Mouse (Mus musculus): ENCODE results near the gene Set. TPM values are rescaled to one million over a fixed set of nuclear protein-coding genes. Genes with fewer than 3 reads are reported as not detected.
A peak's percentile ranks its signal among the peaks of the same experiment; 100 is the strongest.

Gene Set
- polyA plus RNA-seq, 1 experiment from 2014 or later = 409 TPM

DNA sequence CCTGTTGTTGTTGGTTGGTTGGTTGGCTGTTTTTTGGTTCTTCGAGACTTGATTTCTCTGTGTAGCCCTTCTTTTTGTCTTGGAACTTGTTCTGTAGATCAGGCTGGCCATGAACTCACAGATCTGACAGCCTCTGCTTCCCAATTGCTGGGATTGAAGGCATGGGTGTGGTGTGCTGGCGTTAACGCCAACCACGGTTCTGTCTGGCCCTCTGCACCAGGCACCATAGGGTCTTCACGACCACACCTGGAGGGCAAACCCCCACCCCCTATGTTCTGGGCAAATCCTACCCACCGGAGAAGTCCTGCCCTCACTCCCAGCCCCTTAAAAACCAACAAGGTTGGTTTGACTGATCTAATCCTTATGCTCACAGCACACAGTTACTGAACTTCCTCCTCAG lies 19.8 kb downstream of the Set start:
- Histone ChIP-seq H3K4me1 (peaks cover 32% of the 10 kb centered on the region), H3K27me3 (replicated peaks) (0 out of 2 replicates have a peak, but pooled peaks cover 6% of the 10 kb centered on the region), H3K9me3 (replicated peaks) (no peaks in the 10 kb centered on the region), H3K4me3 (peak overlapping the region; percentile 68; the same call in 1 of the 2 replicates), H3K9ac (0 out of 2 replicates have a peak overlapping the region, but pooled peaks have one; percentile 13), H3K27ac (peak overlapping the region; percentile 54), H3K4me2 (peak overlapping the region; percentile 98), H3K36me3 (peaks cover 20% of the 10 kb centered on the region)
- peak; percentile 13; the same call in 1 of the 2 replicates for ATAC-seq
- WGBS (ENCODE audit: insufficient replicate concordance) = 45% methylated on average over 6 of the region's 6 CpGs

DNA sequence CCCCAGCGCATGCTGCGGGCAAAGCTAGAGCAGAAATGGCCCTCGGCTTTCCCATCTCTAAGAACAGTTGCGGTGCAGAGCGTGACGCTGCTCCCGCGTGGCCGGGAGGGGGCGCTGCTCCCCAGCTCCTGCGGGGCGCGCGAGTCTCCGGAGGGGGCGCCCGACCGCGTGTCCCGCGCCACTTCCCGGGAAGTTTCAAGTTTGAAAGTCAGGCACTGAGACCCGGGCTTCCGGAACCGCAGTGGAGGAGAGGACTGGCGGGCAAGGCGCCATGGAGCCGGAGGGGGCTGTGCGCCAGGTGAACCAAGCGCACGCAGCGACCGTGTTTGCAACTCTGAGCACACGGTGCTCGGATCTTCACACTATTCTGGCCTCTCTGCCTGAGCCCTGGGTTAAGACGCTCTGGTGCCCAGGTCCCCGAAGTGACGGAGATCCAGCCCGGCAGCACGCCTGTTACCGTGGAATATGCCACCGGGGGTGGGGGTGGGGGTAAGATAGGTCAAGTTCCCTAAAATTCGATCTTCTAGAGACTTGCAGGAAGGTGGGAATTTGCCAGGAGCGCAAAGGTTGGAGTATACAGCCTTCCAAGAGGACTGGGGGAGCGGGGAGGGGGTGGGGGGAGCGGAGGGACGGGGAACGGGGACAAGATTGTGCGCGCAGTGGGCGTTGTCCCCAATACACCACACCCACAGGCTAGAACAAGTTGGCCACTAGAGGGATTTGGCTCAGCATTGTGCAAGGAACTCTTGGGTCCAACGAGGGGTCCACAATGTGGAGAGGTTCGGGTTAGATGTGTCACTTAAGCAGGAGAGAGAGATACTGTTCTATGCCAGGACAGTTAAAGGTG lies 20.5 kb downstream of the Set start, which contains the start of gene Pkn3:
Gene Pkn3 (plus strand): TSS at position 183 of the 847 bp plus-strand sequence.
- under 1% methylated on average over 53 of the region's 53 CpGs for WGBS (ENCODE audit: insufficient replicate concordance)
- ATAC-seq = peak; percentile 71
- peak within 1 kb of the TSS; percentile 98 for H3K4me2 ChIP-seq
- peak within 1 kb of the TSS; percentile 74 for H3K9ac ChIP-seq
- peaks cover 32% of the 10 kb centered on the region for H3K4me1 ChIP-seq
- H3K36me3 ChIP-seq = peaks cover 14% of the 10 kb centered on the region
- H3K27ac ChIP-seq = peak within 1 kb of the TSS; percentile 84
- H3K4me3 ChIP-seq = peak within 1 kb of the TSS; percentile 68
- H3K27me3 ChIP-seq (replicated peaks) = 0 out of 2 replicates have a peak, but pooled peaks cover 6% of the 10 kb centered on the region
- no peaks in the 10 kb centered on the region for H3K9me3 ChIP-seq (replicated peaks)

DNA sequence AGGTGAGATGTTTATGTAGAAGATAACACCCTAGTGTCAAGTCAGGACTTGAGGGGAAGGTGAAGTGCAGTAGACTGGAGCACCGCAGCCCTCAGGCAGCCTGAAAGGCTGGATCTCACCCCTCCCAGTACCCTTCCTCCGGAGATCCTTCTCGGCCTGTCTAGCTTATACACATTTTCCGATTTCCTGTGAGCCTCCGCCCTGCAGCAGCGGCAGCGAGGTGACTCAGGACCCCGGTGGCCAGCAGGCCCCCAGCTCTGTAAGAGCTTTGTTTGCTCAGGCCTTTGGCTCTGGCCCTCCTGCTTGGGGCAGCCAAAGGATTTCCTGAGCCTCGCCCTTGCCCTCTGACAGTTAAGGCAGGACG lies 21.2 kb downstream of the Set start:
- Histone ChIP-seq H3K9ac (peak overlapping the region; percentile 74), H3K9me3 (replicated peaks) (no peaks in the 10 kb centered on the region), H3K27ac (peak overlapping the region; percentile 84), H3K4me1 (peaks cover 32% of the 10 kb centered on the region), H3K4me2 (peak overlapping the region; percentile 98), H3K4me3 (peak overlapping the region; percentile 68), H3K27me3 (replicated peaks) (0 out of 2 replicates have a peak, but pooled peaks cover 6% of the 10 kb centered on the region), H3K36me3 (peaks cover 8% of the 10 kb centered on the region)
- 9% methylated on average over 10 of the region's 10 CpGs for WGBS (ENCODE audit: insufficient replicate concordance)
- ATAC-seq = peak; percentile 47

DNA sequence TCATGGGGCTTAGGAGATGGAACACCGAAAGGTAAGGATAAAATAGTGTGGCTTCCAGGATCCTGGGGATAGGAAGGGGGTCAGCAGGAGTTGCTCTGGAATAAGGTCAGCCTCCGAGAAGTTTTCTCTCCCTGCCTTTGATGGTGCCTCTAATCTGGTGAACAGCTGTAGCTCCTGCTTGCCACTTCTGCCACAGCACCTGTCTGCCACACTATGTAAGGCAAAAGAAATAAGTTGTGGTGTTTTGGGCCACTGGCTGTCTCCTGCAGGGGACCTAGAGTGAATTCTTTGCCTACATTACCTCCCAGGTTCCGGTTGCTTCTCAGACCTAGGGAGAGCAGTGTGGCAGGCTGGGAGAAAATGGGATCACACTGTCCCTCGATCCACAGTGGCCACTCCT lies 21.6 kb downstream of the Set start:
- 0 out of 2 replicates have a peak, but pooled peaks cover 6% of the 10 kb centered on the region for H3K27me3 ChIP-seq (replicated peaks)
- no peaks in the 10 kb centered on the region for H3K9me3 ChIP-seq (replicated peaks)
- H3K4me2 ChIP-seq = peak overlapping the region; percentile 98
- peak overlapping the region; percentile 68 for H3K4me3 ChIP-seq
- peaks cover 34% of the 10 kb centered on the region for H3K4me1 ChIP-seq
- H3K36me3 ChIP-seq = peaks cover 3% of the 10 kb centered on the region
- ATAC-seq = no peak
- no peak overlapping the region for H3K9ac ChIP-seq
- peak overlapping the region; percentile 84 for H3K27ac ChIP-seq
- 59% methylated on average over 4 of the region's 4 CpGs for WGBS (ENCODE audit: insufficient replicate concordance)

DNA sequence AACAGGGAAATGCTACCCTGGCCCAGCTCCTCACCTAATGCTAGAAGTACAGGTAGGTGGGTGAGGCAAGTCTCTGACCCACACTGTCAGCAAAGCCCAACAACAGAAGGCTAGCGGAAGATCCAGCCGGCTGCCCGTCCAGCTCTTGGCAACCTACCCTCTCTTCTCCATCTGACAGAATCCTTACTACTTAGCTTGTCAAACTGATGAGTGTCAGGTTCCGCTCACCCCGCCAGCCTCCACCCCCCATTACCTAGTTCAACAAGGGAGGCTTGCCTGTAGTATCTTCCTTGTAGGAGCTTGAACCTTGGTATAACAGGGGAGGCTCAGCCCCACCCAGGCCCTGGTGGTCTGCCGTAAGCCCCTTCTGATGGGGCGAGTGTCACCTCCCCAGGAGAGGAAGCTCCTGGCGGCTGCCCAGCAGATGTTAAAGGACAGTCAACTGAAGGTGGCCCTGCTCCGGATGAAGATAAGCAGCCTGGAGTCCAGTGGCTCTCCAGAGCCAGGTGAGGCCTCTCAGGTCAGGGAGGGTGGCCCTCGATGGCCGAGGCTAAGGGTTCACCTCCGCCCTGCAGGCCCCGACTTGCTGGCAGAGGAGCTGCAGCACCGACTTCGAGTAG lies 23.1 kb downstream of the Set start:
- 0 out of 2 replicates have a peak, but pooled peaks cover 6% of the 10 kb centered on the region for H3K27me3 ChIP-seq (replicated peaks)
- no peaks in the 10 kb centered on the region for H3K9me3 ChIP-seq (replicated peaks)
- H3K4me1 ChIP-seq = peaks cover 48% of the 10 kb centered on the region
- no peak overlapping the region; the same call in 1 of the 2 replicates for H3K9ac ChIP-seq
- no peaks in the 10 kb centered on the region for H3K36me3 ChIP-seq
- no peak overlapping the region for H3K27ac ChIP-seq
- ATAC-seq = no peak
- H3K4me2 ChIP-seq = no peak overlapping the region
- no peak overlapping the region for H3K4me3 ChIP-seq
- WGBS (ENCODE audit: insufficient replicate concordance) = 84% methylated on average over 15 of the region's 15 CpGs

DNA sequence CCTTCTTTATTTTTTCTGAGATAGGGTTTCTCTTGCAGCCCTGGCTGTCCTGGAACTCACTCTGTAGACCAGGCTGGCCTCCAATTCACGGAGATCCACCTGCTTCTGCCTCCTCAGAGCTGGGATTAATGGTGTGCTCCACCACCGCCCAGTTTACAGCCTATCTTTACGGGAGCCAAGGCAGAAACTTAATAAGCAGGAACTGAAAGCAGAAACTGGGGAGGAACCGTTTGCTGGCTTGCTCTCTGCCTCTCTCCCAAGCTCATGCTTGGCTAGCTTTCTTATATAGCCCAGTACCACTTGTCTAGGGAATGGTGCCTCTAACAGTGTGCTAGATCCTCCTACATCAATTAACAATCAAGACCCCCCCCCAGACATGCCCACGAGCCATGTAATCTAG lies 26.9 kb downstream of the Set start:
- H3K27me3 ChIP-seq (replicated peaks) = 0 out of 2 replicates have a peak, but pooled peaks cover 6% of the 10 kb centered on the region
- peaks cover 3% of the 10 kb centered on the region; the same call in 1 of the 2 replicates for H3K36me3 ChIP-seq
- H3K4me2 ChIP-seq = peak overlapping the region; percentile 44
- 51% methylated on average over 5 of the region's 5 CpGs for WGBS (ENCODE audit: insufficient replicate concordance)
- no peak overlapping the region for H3K27ac ChIP-seq
- H3K9me3 ChIP-seq (replicated peaks) = no peaks in the 10 kb centered on the region
- H3K9ac ChIP-seq = no peak overlapping the region
- H3K4me3 ChIP-seq = no peak overlapping the region
- H3K4me1 ChIP-seq = peaks cover 25% of the 10 kb centered on the region
- no peak for ATAC-seq

DNA sequence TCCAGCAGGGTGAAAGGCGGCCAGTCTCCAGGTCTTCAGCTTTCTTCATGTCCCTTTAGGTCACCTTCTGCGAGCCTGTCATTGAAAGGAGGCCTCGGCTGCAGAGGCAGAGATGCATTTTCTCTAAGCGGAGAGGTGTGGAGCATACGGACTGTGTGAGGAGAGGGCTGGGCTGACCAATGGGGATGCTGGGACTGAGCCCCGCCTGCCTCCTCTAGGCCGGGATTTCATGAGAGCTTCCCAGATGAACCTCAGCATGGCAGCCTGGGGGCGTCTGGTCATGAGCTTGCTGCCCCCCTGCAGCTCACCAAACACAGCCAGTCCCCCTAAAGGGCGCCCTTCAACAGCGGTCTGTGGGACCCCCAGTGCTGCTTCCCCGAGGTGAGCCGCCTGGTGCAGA lies 27.5 kb downstream of the Set start:
- H3K9ac ChIP-seq = no peak overlapping the region
- H3K27ac ChIP-seq = no peak overlapping the region
- H3K4me1 ChIP-seq = peaks cover 20% of the 10 kb centered on the region
- peaks cover 4% of the 10 kb centered on the region; the same call in 1 of the 2 replicates for H3K36me3 ChIP-seq
- H3K9me3 ChIP-seq (replicated peaks) = no peaks in the 10 kb centered on the region
- 37% methylated on average over 12 of the region's 12 CpGs for WGBS (ENCODE audit: insufficient replicate concordance)
- H3K4me2 ChIP-seq = peak overlapping the region; percentile 44
- peak overlapping the region; percentile 5; the same call in 1 of the 2 replicates for H3K4me3 ChIP-seq
- 0 out of 2 replicates have a peak, but pooled peaks cover 4% of the 10 kb centered on the region for H3K27me3 ChIP-seq (replicated peaks)
- peak; percentile 30; the same call in 1 of the 2 replicates for ATAC-seq

DNA sequence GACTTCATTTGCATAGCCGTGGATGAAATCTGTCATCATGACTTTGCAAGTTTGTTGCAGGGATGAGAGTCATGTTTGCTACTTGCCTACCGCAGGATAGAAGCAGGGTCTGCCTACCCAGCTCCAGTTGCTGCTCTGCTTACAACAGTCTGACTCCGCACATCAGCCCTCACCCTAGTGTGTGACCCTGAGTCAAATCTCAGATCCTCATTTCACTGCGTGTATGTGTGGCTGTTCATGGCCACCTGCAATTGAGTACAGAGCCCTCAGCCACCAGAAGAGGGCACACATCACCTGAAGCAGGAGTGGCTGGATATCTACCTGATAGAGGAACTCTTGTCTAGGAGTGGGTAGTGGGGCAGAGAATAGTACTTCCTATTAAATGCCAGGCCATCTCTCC lies 30.1 kb downstream of the Set start:
- ATAC-seq = no peak
- H3K27ac ChIP-seq = no peak overlapping the region
- no peaks in the 10 kb centered on the region for H3K9me3 ChIP-seq (replicated peaks)
- no peak overlapping the region for H3K4me2 ChIP-seq
- WGBS (ENCODE audit: insufficient replicate concordance) = 72% methylated on average over 4 of the region's 4 CpGs
- peaks cover 29% of the 10 kb centered on the region for H3K36me3 ChIP-seq
- H3K9ac ChIP-seq = no peak overlapping the region
- no peak overlapping the region for H3K4me3 ChIP-seq
- H3K4me1 ChIP-seq = peaks cover 18% of the 10 kb centered on the region
- H3K27me3 ChIP-seq (replicated peaks) = no peaks in the 10 kb centered on the region

DNA sequence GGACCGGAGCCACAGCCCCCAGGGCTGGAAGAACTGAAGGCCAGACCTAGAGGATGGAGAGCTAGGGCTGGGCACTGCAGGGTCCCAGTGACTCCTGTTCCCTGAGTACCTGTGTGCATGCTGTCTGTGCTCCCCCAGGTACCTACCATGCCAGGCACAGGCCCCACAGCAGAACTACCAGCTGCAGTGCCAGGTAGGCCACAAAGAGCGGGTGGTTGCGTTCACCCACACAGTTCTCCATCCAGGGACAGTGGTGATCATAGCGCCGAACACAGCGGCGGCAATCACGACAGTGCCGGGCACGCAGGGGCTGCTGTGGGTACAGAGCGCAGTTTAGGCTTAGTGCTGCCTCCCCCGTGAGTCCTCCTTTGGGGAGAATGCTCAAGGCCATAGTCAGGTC lies 34.3 kb downstream of the Set start:
- Histone ChIP-seq H3K9me3 (replicated peaks) (no peaks in the 10 kb centered on the region), H3K27me3 (replicated peaks) (no peaks in the 10 kb centered on the region), H3K4me2 (no peak overlapping the region), H3K9ac (no peak overlapping the region), H3K4me1 (peaks cover 30% of the 10 kb centered on the region), H3K36me3 (peaks cover 34% of the 10 kb centered on the region), H3K4me3 (no peak overlapping the region), H3K27ac (no peak overlapping the region)
- ATAC-seq = no peak
- 94% methylated on average over 12 of the region's 12 CpGs for WGBS (ENCODE audit: insufficient replicate concordance)

DNA sequence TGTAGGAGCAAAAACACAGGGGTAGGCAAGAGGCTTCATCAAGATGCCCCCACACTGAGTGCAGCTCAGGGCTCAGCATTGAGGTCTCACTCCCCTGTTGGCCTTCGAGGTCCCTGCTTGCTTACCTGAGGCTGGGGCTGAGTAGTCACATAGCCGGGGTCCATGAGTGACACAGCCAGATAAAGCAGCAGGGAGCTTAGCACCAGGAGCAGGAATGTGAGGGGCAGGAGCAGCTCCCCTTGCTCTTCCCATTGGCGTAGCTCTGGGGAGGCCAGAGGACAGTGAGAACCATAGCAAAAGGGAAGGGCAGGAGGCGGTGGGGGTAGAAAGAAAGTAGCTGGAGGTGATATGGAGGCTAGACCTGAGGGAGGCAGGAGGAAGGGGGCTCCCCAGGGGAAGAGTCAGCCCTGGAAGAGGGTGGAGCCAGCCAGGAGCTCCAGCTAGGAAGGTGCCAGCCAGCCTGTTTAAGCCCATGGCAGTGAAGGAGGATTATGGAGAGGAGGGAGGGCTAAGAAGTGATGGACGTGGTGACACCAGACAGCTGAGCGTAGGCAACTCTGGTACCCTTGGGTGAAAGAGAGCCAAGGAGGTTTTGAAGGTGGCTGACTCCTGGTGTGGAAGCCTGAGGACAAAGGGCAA lies 35.2 kb downstream of the Set start:
- Histone ChIP-seq H3K4me1 (peaks cover 30% of the 10 kb centered on the region), H3K4me3 (peak overlapping the region; percentile 77), H3K4me2 (peak overlapping the region; percentile 90), H3K9me3 (replicated peaks) (no peaks in the 10 kb centered on the region), H3K36me3 (peaks cover 33% of the 10 kb centered on the region), H3K27ac (peak overlapping the region; percentile 78), H3K27me3 (replicated peaks) (no peaks in the 10 kb centered on the region), H3K9ac (peak overlapping the region; percentile 87)
- WGBS (ENCODE audit: insufficient replicate concordance) = 48% methylated on average over 6 of the region's 6 CpGs
- ATAC-seq = no peak

DNA sequence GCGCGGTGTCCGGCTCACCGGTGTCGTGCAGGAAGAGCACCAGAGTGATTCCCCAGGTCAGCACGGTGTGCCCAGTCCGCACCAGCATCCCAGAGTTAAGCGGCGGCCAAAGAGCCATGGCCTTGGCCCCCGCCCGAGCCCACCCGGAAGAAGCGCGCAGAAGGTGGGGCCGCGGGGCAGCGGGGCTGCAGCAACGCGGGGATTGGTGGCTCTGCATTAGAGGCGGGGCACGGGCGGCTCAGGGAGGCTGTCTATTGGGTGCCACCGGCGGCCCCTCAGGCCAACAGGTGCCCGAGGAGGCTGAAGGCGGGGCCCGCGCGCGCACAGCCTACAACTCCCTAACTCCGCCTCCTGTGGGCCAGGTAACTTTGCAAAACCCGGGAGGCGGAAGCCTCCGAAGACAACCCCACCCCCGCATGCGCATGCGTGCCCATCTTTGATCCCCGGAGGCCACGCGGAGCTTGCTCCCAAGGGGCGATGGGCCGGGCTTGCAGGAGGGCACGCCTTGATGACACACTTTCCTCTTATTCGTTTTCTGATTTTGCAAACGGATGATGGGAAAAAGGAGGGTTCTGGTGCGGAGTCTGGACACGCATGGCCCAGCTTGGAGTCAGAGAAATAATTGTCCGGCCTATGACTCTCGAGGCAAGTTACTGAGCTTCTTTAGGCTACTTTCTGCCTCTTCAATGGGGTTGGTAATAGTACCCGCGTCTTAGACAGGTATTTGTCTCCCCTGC lies 36.5 kb downstream of the Set start, which contains the start of gene Zdhhc12:
Gene Zdhhc12 (minus strand): TSS at position 178 of the 737 bp plus-strand sequence.
- peak within 1 kb of the TSS; percentile 78 for H3K27ac ChIP-seq
- under 1% methylated on average over 44 of the region's 51 CpGs for WGBS (ENCODE audit: insufficient replicate concordance)
- peaks cover 31% of the 10 kb centered on the region for H3K4me1 ChIP-seq
- H3K36me3 ChIP-seq = peaks cover 39% of the 10 kb centered on the region
- peak within 1 kb of the TSS; percentile 87 for H3K9ac ChIP-seq
- peak within 1 kb of the TSS; percentile 90 for H3K4me2 ChIP-seq
- H3K9me3 ChIP-seq (replicated peaks) = no peaks in the 10 kb centered on the region
- H3K27me3 ChIP-seq (replicated peaks) = no peaks in the 10 kb centered on the region
- H3K4me3 ChIP-seq = peak within 1 kb of the TSS; percentile 77
- ATAC-seq = peak; percentile 98

All from liver, embryonic 12.5 days (tissue).